In the genomic region with DNA sequence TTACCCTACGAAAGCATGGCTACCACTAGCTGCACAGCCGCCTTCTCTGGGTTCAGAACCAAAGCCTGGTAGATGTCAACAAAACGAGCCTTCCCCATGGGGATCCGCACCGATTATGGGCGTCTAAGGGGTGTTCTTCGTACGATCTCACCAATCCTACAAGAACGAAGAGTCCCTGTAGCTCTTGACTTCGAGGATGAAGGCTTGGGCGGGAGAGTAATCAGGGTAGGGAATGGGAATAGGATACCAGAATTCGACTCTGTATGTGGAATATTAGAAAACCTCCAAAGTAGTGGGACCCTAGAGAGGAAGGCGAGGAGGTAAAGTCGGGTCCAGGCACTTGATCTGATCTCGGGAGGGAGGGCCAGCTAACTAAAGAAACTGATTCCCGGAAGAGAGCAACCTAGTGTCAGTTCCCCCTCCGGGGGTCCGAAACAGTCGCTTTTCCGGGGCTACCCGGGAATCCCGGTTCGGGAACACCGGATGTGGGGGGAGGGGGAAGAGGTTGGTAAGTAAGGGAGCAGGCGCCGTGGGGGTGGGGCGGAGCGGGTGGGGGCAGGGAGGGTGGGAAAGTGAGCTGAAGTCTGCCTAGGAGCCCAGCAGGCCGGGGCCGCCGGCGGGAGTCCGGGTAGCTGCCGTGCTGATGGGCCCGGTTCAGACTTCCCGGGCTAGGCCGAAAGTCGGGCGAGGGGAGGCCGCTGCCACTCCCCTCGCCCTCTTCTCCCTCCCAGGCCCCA, we compare ENCODE assay signal across 7 mouse cellular contexts. TPM values are rescaled to one million over a fixed set of nuclear protein-coding genes. Genes with fewer than 3 reads are reported as not detected.
A peak's percentile ranks its signal among the peaks of the same experiment; 100 is the strongest.
DNase-seq lines count a peak whose midpoint lies in the region; ATAC-seq lines count a peak whose summit lies in the region.

TSS of gene Zbed6 (minus strand) at position 420 of the 737 bp plus-strand sequence.

- H3K27me3 ChIP-seq in hindbrain, embryonic 16.5 days (replicated peaks; ENCODE audit: control insufficient read depth, insufficient read depth, low read length) = no peaks in the 10 kb centered on the region

- peak within 1 kb of the TSS; percentile 87 for H3K9ac ChIP-seq in hindbrain, embryonic 16.5 days (ENCODE audit: low read depth, low read length)

- peak; percentile 84 for DNase-seq in adipocyte (ENCODE audit: low spot score)
- peak; percentile 47 to 57 for DNase-seq in cerebellum, postnatal 36 days
- peak; percentile 62 for DNase-seq in gastrocnemius, adult 18-20 months (ENCODE audit: low spot score)
- peak; percentile 73 to 92 for DNase-seq in left cerebral cortex, postnatal 10 days (ENCODE audit: extremely low spot score in 1 of 2, low spot score in 2 of 2)
- peak; percentile 90 for DNase-seq in right cerebral cortex, postnatal 4 days

- peak within 1 kb of the TSS; percentile 95 for H3K4me2 ChIP-seq in hindbrain, embryonic 16.5 days (ENCODE audit: low read length)

- H3K27ac ChIP-seq in hindbrain, embryonic 16.5 days (ENCODE audit: low read depth, low read length) = peak within 1 kb of the TSS; percentile 93

- H3K36me3 ChIP-seq in hindbrain, embryonic 16.5 days (ENCODE audit: control insufficient read depth, insufficient read depth, low read length) = peaks cover 3% of the 10 kb centered on the region; the same call in 1 of the 2 replicates

- WGBS in hindbrain, embryonic 16.5 days = under 1% methylated on average over 37 of the region's 41 CpGs

- peak within 1 kb of the TSS; percentile 77 for H3K4me3 ChIP-seq in hindbrain, embryonic 16.5 days (ENCODE audit: low read length)

- no peaks in the 10 kb centered on the region for H3K9me3 ChIP-seq in hindbrain, embryonic 16.5 days (ENCODE audit: control insufficient read depth, low read length)

- intact Hi-C loops in left cerebral cortex, postnatal 10 days (cut with DNase I) = no loop called here

- ATAC-seq in hindbrain, embryonic 16.5 days = peak; percentile 88
- ATAC-seq in megakaryocyte progenitor cell, adult 5-6 weeks (replicated peaks; ENCODE audit: poor library complexity) = peak; percentile 47

- peaks cover 34% of the 10 kb centered on the region for H3K4me1 ChIP-seq in hindbrain, embryonic 16.5 days (ENCODE audit: control insufficient read depth, insufficient read depth, low read depth, low read length)

RNA-seq across cellular contexts. Expression of gene Zbed6, which starts in this region (rescaled TPM):
- 1 to 10 TPM; 4.8 to 6.1 TPM for total RNA-seq in gastrocnemius, adult 18-20 months (2021)
- polyA plus RNA-seq in hindbrain, embryonic 16.5 days (2015; fragmentation: Nextera tagmentation; extraction: Ambion mirVana) = not detected in 2 replicates
- 1 to 10 TPM; 5.6 to 6.0 TPM for total RNA-seq in left cerebral cortex, postnatal 10 days (2021)
- total RNA-seq in megakaryocyte progenitor cell, adult 5-6 weeks (2015) = 9.1 and 12.8 TPM in 2 replicates
- total RNA-seq in megakaryocyte progenitor cell, adult 5-6 weeks (2017) = 9.3 and 14.9 TPM in 2 replicates

Comparison
In these comparisons a context has a peak if more than half of its experiments do, and no peak if none do; other contexts are left out.
1. Peak in every context shown above with its lines: DNase-seq, ATAC-seq, H3K4me3 ChIP-seq and H3K27ac ChIP-seq.
2. Peak in ATAC-seq, H3K4me3 ChIP-seq, H3K27ac ChIP-seq, H3K9ac ChIP-seq and H3K4me2 ChIP-seq in hindbrain, embryonic 16.5 days; RNA of the gene not detected or under 1 TPM.